Mouse (Mus musculus) kidney, postnatal 0 days (tissue): Measurements from ENCODE around the gene Ampd3. TPM values are rescaled to one million over a fixed set of nuclear protein-coding genes. Genes with fewer than 3 reads are reported as not detected.

Source experiments
- ATAC-seq: fragments of 200-750 bp; cut with Nextera tagmentation; replicated peaks from 2 replicates; pipeline ENCODE4 v1.8.0; 2017; ENCODE audit warnings: low read depth, moderate number of reproducible peaks, moderate TSS enrichment, moderate library complexity; ENCODE audit not compliant: low FRiP score
- DNase-seq: peaks from one replicate; pipeline ENCODE4 v3.0.0-alpha.2; 2016; ENCODE audit warnings: low spot score
- H3K27ac ChIP-seq: fragments of 300-500 bp; sonication (generic); 2 replicates; pipeline ENCODE4 v1.5.1; 2014; ENCODE audit warnings: mild to moderate bottlenecking
- H3K27me3 ChIP-seq: fragments of 300-500 bp; sonication (generic); 2 replicates; pipeline ENCODE4 v1.6.1; 2014; ENCODE audit warnings: low read length, mixed read lengths; ENCODE audit not compliant: insufficient read depth
- H3K36me3 ChIP-seq: fragments of 300-500 bp; sonication (generic); 2 replicates; pipeline ENCODE4 v1.6.1; 2014; ENCODE audit warnings: low read length, mixed read lengths; ENCODE audit not compliant: insufficient read depth
- H3K4me1 ChIP-seq: fragments of 300-500 bp; sonication (generic); replicated peaks from 2 replicates; pipeline ENCODE4 v1.6.1; 2014; ENCODE audit warnings: antibody characterized with exemption, low read length, mixed read lengths; ENCODE audit not compliant: insufficient read depth
- H3K4me2 ChIP-seq: fragments of 300-500 bp; sonication (generic); 2 replicates; pipeline ENCODE4 v1.6.1; 2014; ENCODE audit warnings: mild to moderate bottlenecking, low read length, moderate library complexity, mixed read lengths
- H3K4me3 ChIP-seq: fragments of 300-500 bp; sonication (generic); replicated peaks from 2 replicates; pipeline ENCODE4 v1.5.1; 2014; ENCODE audit warnings: low read depth, low read length
- H3K9ac ChIP-seq: fragments of 300-500 bp; sonication (generic); 2 replicates; pipeline ENCODE4 v1.6.1; 2014; ENCODE audit warnings: low read depth, low read length
- H3K9me3 ChIP-seq: fragments of 300-500 bp; sonication (generic); replicated peaks from 2 replicates; pipeline ENCODE4 v1.6.1; 2016; ENCODE audit warnings: low read length, inconsistent platforms, mixed read lengths
- CTCF ChIP-seq: IDR thresholded peaks from 2 replicates; pipeline ENCODE4 v1.5.1; 2016; ENCODE audit warnings: antibody characterized with exemption, low read depth, mild to moderate bottlenecking, moderate library complexity
- WGBS: fragments of 180-500 bp; shearing (Covaris S2); extraction: QIAGEN DNeasy Blood & Tissue Kit; methylation state at CpG from one replicate; pipeline ENCODE4 v1.1.7; 2014; 5-methylcytosine and 5-hydroxymethylcytosine counted together
- polyA plus RNA-seq: library from polyadenylated mRNA; unstranded; fragments of >200 nt; fragmentation: Nextera tagmentation; extraction: Ambion mirVana; gene quantifications from 2 replicates; pipeline ENCODE4 v1.2.1, GENCODE M21; 2015

The Ampd3 gene
- 12.7 and 16.3 TPM in 2 replicates for polyA plus RNA-seq

DNA sequence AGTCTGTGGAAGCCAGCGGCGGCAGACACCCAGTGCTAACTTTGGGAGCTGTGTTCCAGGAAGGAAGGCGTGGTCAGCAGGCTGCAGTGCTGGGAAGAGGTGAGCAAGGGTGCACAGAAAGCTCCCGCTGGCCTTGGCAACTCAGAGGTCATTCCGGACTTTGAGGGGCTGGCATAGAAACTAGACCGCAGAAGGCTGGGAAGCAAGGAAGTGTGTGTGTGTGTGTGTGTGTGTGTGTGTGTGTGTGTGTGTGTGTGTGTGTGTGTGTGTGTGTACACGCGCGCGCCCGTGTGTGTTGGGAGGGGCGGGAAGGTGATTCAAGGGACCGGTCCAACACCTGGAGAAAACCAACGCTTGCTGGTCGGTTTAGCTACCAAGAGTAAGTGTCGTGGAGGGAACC, at the start of gene Ampd3:
TSS of gene Ampd3 (plus strand) at position 206 of the 400 bp plus-strand sequence.
- H3K4me3 ChIP-seq = peak within 1 kb of the TSS; percentile 58
- WGBS = 28% methylated on average over 11 of the region's 16 CpGs
- no peaks in the 10 kb centered on the region for H3K36me3 ChIP-seq
- DNase-seq (no peak), ATAC-seq (peak; percentile 37; the same call in 1 of the 2 replicates)
- H3K4me1 ChIP-seq = peaks cover 3% of the 10 kb centered on the region; the same call in 1 of the 2 replicates
- H3K9ac ChIP-seq = peak within 1 kb of the TSS; percentile 70
- H3K9me3 ChIP-seq = no peaks in the 10 kb centered on the region
- no peaks in the 10 kb centered on the region for H3K27me3 ChIP-seq
- peak within 1 kb of the TSS; percentile 90 for H3K27ac ChIP-seq
- no peak for TF ChIP-seq CTCF
- peak within 1 kb of the TSS; percentile 93 for H3K4me2 ChIP-seq

DNA sequence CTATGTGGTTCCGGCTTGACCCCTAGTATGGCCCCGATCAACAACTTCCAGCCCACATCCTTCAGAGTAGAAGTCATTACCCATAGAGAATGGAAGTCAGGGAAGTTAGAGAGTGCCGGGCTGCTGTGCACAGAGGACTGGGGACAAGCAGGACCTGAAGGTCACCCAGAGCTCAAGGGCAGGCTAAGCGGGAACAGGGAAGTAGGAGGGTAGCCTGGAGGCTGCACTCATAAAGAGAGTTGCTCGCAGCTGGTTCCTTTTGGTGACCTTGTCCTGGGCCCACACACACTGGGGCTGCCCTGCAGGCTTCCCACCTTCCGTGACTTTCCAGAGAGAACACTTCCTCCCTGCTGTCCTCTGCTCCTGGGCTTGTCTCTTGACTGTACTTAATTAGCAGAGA, 49.5 kb upstream of the Ampd3 start:
- no peak overlapping the region for H3K27ac ChIP-seq
- no peaks in the 10 kb centered on the region for H3K27me3 ChIP-seq
- no peak for DNase-seq
- no peak overlapping the region for H3K4me2 ChIP-seq
- no peak; the same call in 1 of the 2 replicates for ATAC-seq
- no peak for TF ChIP-seq CTCF
- H3K36me3 ChIP-seq = no peaks in the 10 kb centered on the region
- H3K4me1 ChIP-seq = no peaks in the 10 kb centered on the region
- H3K9ac ChIP-seq = no peak overlapping the region
- 68% methylated on average over 6 of the region's 6 CpGs for WGBS
- no peaks in the 10 kb centered on the region for H3K9me3 ChIP-seq
- H3K4me3 ChIP-seq = no peak overlapping the region

DNA sequence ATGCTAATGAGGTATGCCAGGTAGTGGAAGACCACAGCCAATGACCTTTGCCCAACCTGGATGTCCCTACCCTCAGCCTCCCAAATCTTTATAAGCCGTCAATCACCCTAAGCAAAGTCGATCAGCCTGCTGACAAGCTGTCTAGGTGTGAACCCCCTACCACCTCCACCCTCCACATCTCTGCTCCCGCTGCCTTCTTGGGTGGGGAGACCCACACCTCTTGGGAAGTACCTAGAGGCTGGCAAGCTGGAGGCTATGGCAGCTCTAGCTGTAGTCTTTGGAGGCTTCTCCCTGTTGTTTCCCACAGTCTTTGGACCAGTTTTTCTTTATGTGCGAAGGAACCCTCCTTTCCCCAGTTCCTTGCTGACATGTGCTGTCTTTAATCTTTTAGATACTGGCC, 48.1 kb upstream of the Ampd3 start:
- no peak for ATAC-seq
- H3K27ac ChIP-seq = no peak overlapping the region
- H3K4me1 ChIP-seq = no peaks in the 10 kb centered on the region
- no peak for DNase-seq
- no peak for TF ChIP-seq CTCF
- no peaks in the 10 kb centered on the region for H3K9me3 ChIP-seq
- 69% methylated on average over 4 of the region's 4 CpGs for WGBS
- H3K9ac ChIP-seq = no peak overlapping the region
- H3K27me3 ChIP-seq = no peaks in the 10 kb centered on the region
- no peak overlapping the region for H3K4me3 ChIP-seq
- no peak overlapping the region for H3K4me2 ChIP-seq
- H3K36me3 ChIP-seq = no peaks in the 10 kb centered on the region

DNA sequence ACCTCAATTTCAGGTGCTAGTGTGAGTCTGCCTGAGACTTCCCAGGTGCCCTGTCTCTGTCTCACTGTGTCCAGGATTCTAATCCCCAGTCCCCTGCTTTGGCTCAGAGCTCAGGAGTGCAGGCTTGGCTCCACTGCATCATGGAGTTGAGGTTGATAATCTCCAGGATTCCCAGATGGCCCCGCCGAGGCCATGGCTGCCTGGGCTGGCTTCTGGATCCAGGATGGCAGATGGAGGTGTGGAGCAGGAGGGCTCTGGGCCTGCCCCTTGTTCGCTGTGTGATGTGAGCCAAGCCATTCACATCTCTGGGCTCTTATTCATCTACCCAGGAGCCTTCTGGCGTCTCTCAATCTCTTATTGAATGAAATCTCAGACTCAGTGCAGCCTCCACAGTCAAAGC, 45.8 kb upstream of the Ampd3 start:
- H3K27me3 ChIP-seq = no peaks in the 10 kb centered on the region
- no peaks in the 10 kb centered on the region for H3K4me1 ChIP-seq
- H3K4me2 ChIP-seq = no peak overlapping the region
- no peak for ATAC-seq
- H3K9me3 ChIP-seq = no peaks in the 10 kb centered on the region
- TF ChIP-seq CTCF = no peak
- H3K27ac ChIP-seq = no peak overlapping the region
- 85% methylated on average over 4 of the region's 4 CpGs for WGBS
- no peak for DNase-seq
- H3K9ac ChIP-seq = no peak overlapping the region
- H3K36me3 ChIP-seq = no peaks in the 10 kb centered on the region
- no peak overlapping the region for H3K4me3 ChIP-seq

DNA sequence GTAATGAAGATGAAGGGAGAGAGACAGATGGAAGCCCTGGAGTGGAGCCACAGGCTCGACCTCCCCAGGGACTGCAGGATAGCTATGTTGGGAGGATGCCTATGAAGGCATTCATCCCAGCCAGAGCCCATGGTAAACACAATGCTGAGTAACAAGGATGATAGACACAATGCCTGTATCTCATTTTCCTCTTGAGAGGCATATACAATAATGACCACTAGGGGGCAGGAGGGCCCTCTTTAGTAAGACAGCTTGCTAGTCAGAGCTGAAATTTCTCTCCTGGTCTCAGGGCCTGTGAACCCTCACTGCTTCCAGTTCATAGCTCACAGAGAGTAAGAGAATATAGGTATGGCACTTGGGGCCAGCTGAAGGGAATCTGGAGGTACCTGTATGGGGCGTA, 41.0 kb upstream of the Ampd3 start:
- Histone ChIP-seq H3K4me3 (no peak overlapping the region), H3K36me3 (no peaks in the 10 kb centered on the region), H3K27me3 (no peaks in the 10 kb centered on the region), H3K9me3 (no peaks in the 10 kb centered on the region), H3K9ac (no peak overlapping the region), H3K4me2 (no peak overlapping the region), H3K27ac (no peak overlapping the region), H3K4me1 (no peaks in the 10 kb centered on the region)
- 36% methylated on average over 2 of the region's 2 CpGs for WGBS
- ATAC-seq = no peak
- DNase-seq = peak; percentile 94
- TF ChIP-seq CTCF = peak; percentile 94

DNA sequence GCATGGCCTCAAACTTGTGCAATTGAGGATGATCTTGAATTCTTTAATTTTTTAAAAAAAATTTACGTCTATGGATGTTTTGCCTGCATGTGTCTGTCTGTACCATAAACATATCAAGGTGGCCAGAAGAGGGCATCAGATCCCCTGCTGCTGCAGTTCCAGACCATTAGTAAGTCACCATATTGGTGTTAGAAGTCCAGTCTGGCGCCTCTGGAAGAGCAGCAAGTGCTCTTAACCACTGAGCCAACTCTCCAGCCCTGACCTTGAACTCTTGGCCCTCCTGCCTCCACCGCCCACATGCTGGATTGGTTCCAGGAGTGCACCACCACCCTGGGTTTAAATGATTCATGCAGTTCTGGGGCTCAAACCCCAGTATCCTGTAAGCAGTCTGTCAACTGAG, 39.1 kb upstream of the Ampd3 start:
- no peaks in the 10 kb centered on the region for H3K27me3 ChIP-seq
- ATAC-seq (no peak), DNase-seq (peak; percentile 80)
- H3K4me3 ChIP-seq = no peak overlapping the region
- peak; percentile 78 for TF ChIP-seq CTCF
- H3K4me2 ChIP-seq = no peak overlapping the region
- no peaks in the 10 kb centered on the region for H3K9me3 ChIP-seq
- H3K4me1 ChIP-seq = no peaks in the 10 kb centered on the region
- no peak overlapping the region for H3K9ac ChIP-seq
- WGBS = 48% methylated on average over 3 of the region's 3 CpGs
- no peak overlapping the region for H3K27ac ChIP-seq
- no peaks in the 10 kb centered on the region for H3K36me3 ChIP-seq

DNA sequence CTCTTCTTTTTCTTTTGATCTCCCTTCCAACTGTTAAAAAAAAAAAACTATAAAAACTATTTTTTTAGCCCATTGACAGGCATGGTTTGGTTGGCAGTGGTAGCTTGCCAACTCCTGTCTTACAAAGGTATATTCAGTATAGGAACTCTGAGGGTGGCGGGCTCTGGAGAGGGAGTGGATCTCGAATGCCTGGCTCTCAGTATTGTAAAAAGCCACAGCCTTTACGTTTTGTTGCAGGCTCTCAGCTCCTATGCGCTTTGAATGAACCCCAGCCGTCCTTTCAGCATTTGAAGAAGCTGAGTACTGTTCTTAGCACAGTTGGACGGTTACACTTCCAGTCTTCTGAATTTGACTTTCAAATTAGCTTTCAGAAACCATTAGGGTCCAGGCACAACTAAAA, 38.7 kb upstream of the Ampd3 start:
- ATAC-seq (no peak), DNase-seq (no peak)
- no peak overlapping the region for H3K4me3 ChIP-seq
- no peaks in the 10 kb centered on the region for H3K36me3 ChIP-seq
- H3K27ac ChIP-seq = no peak overlapping the region
- H3K4me1 ChIP-seq = no peaks in the 10 kb centered on the region
- 72% methylated on average over 6 of the region's 6 CpGs for WGBS
- H3K9me3 ChIP-seq = no peaks in the 10 kb centered on the region
- H3K27me3 ChIP-seq = no peaks in the 10 kb centered on the region
- H3K9ac ChIP-seq = no peak overlapping the region
- no peak overlapping the region for H3K4me2 ChIP-seq
- no peak for TF ChIP-seq CTCF
